Mouse (Mus musculus) forebrain, postnatal 0 days (tissue): ENCODE measurements around the gene Prrt2. TPM values are rescaled to one million over a fixed set of nuclear protein-coding genes. Genes with fewer than 3 reads are reported as not detected.

Source experiments
- ATAC-seq: fragments of 200-750 bp; cut with Nextera tagmentation; 2 replicates; pipeline ENCODE4 v1.8.0; 2017; ENCODE audit warnings: mild to moderate bottlenecking, moderate library complexity
- DNase-seq: peaks from one replicate; pipeline ENCODE4 v3.0.0-alpha.2; 2015
- H3K27ac ChIP-seq: fragments of 300-500 bp; sonication (generic); 2 replicates; pipeline ENCODE4 v1.5.1; 2014; ENCODE audit warnings: low read depth, mild to moderate bottlenecking, antibody characterized with exemption, low read length, moderate library complexity, mixed read lengths
- H3K27me3 ChIP-seq: fragments of 300-500 bp; sonication (generic); 2 replicates; pipeline ENCODE4 v1.6.1; 2014; ENCODE audit warnings: mild to moderate bottlenecking, low read length, mixed read lengths; ENCODE audit not compliant: insufficient read depth
- H3K36me3 ChIP-seq: fragments of 300-500 bp; sonication (generic); 2 replicates; pipeline ENCODE4 v1.6.1; 2014; ENCODE audit warnings: mild to moderate bottlenecking, moderate library complexity; ENCODE audit not compliant: insufficient read depth
- H3K4me1 ChIP-seq: fragments of 300-500 bp; sonication (generic); 2 replicates; pipeline ENCODE4 v1.6.1; 2014; ENCODE audit warnings: antibody characterized with exemption; ENCODE audit not compliant: insufficient read depth
- H3K4me2 ChIP-seq: fragments of 300-500 bp; sonication (generic); 2 replicates; pipeline ENCODE4 v1.6.1; 2014; ENCODE audit warnings: low read depth, mild to moderate bottlenecking, moderate library complexity
- H3K4me3 ChIP-seq: fragments of 300-500 bp; sonication (generic); 2 replicates; pipeline ENCODE4 v1.5.1; 2014; ENCODE audit warnings: low read depth, low read length, mixed read lengths
- H3K9ac ChIP-seq: fragments of 300-500 bp; sonication (generic); 2 replicates; pipeline ENCODE4 v1.6.1; 2014; ENCODE audit warnings: mild to moderate bottlenecking
- H3K9me3 ChIP-seq: fragments of 300-500 bp; sonication (generic); 2 replicates; pipeline ENCODE4 v1.6.1; 2016; ENCODE audit warnings: low read length
- CTCF ChIP-seq: sonication (generic); IDR thresholded peaks from 2 replicates; pipeline ENCODE4 v1.5.1; 2016; ENCODE audit warnings: antibody characterized with exemption, control low read depth, low read depth
- WGBS: fragments of 180-500 bp; shearing (Covaris S2); extraction: QIAGEN DNeasy Blood & Tissue Kit; methylation state at CpG from one replicate; pipeline ENCODE4 v1.1.7; 2014; 5-methylcytosine and 5-hydroxymethylcytosine counted together
- polyA plus RNA-seq: library from polyadenylated mRNA; unstranded; fragments of >200 nt; fragmentation: Nextera tagmentation; extraction: Ambion mirVana; gene quantifications from 2 replicates; pipeline ENCODE4 v1.2.1, GENCODE M21; 2015
- total RNA-seq: library from RNA; depleted of rRNA; stranded (reverse); fragments of >200 nt; gene quantifications from 2 replicates; pipeline ENCODE4 v1.2.3, GENCODE M21; 2014

Gene Prrt2
- total and polyA plus RNA-seq, 2 experiments from 2014 or later: 77.8 to 84.1 TPM

DNA sequence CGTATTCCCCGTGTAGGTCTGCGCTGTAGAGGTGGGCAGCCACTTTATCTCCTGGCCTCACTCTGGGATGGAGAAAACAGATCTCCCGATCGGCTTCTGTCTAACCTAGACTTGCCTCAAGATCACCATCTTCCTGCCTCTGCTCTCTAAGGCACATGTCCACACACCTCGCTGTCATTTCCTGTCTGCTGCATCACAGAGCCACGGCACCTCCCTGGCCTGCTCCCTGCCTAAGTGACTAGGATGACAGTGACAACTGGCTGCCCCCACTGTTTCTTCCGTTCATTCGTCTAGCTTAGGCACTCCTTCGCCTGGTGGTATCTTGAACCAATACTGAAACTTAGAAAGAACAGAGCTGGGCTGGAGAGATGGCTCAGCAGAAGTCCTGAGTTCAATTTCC, 21.4 kb downstream of the Prrt2 start:
- H3K4me2 ChIP-seq: no peak overlapping the region
- WGBS: 87% methylated on average over 10 of the region's 10 CpGs

DNA sequence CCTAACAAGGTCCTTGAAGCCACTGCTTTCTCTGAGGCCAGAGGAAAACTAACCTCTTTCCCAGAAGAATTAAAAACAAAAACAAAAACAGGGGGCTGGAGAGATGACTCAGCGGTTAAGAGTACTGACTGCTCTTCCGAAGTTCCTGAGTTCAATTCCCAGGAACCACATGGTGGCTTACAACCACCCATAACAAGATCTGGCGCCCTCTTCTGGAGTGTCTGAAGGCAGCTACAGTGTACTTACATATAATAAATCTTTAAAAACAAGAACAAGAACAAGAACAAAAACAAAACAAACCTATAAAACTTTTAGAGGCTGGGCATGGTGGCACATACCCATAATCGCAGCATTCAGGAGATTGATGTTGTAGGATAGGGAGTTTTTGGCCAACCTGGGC, 24.6 kb downstream of the Prrt2 start:
- no peak overlapping the region for H3K4me3 ChIP-seq

More for the DNA sequence above, 21.4 kb downstream of the Prrt2 start:
- Histone ChIP-seq H3K9me3 (no peaks in the 10 kb centered on the region), H3K9ac (no peak overlapping the region), H3K36me3 (no peaks in the 10 kb centered on the region), H3K27ac (no peak overlapping the region), H3K4me3 (no peak overlapping the region), H3K27me3 (no peaks in the 10 kb centered on the region), H3K4me1 (no peaks in the 10 kb centered on the region)
- ATAC-seq (no peak), DNase-seq (no peak)
- no peak for TF ChIP-seq CTCF

DNA sequence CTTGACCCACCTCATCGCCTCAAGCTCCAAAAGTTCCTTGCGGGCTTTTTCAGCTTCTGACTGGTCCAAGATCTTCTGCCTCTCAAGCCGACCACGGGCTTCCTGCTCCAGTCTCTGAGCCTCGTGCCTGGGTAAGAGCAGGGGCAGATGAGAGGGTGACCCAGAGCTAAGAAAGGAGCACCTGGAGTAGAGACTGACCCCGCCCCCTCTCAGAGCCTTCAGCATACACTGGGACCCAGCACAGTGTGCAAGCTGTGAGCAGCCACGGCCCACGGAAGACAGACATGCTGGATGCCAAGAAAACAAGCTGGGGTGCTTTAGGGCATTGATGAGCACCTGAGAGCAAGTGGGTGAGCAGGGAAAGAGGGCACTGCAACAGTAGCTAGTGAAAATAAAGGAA, 32.2 kb downstream of the Prrt2 start:
- Histone ChIP-seq H3K27me3 (no peaks in the 10 kb centered on the region), H3K9ac (no peak overlapping the region), H3K4me3 (no peak overlapping the region), H3K36me3 (no peaks in the 10 kb centered on the region), H3K4me1 (0 out of 2 replicates have a peak, but pooled peaks cover 4% of the 10 kb centered on the region), H3K27ac (no peak overlapping the region), H3K4me2 (no peak overlapping the region), H3K9me3 (no peaks in the 10 kb centered on the region)
- WGBS: 75% methylated on average over 8 of the region's 8 CpGs
- no peak for ATAC-seq
- no peak for DNase-seq
- TF ChIP-seq CTCF: no peak

More for the DNA sequence above, 24.6 kb downstream of the Prrt2 start:
- Histone ChIP-seq H3K9me3 (no peaks in the 10 kb centered on the region), H3K27me3 (no peaks in the 10 kb centered on the region), H3K4me2 (no peak overlapping the region), H3K9ac (no peak overlapping the region), H3K4me1 (no peaks in the 10 kb centered on the region), H3K27ac (no peak overlapping the region), H3K36me3 (no peaks in the 10 kb centered on the region)
- no peak for DNase-seq
- ATAC-seq: no peak
- WGBS: 80% methylated on average over 4 of the region's 4 CpGs
- TF ChIP-seq CTCF: no peak

DNA sequence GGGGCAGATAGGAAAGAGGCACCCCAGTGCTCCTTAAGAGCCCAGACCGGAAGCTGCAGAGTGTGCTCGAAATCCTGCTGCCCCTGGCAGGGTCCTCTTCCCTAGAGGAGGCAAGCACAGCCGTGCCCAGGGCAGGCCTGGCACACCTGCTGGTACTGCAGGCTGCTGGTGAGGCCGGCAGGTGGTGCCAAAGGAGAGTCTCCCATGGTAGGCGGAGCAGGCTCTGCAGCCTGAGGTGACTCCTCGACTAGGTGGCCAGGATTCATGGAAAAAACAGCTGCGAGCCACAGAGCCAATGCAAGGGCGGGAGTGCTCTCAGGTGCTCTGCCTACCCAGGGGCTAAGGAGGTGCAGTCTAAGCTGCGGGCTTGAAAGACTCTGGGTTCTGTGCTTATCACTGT, 34.7 kb downstream of the Prrt2 start:
- H3K4me3 ChIP-seq: no peak overlapping the region
- peaks cover 8% of the 10 kb centered on the region for H3K36me3 ChIP-seq
- DNase-seq (peak; percentile 56), ATAC-seq (peak; percentile 64)
- peak; percentile 62 for TF ChIP-seq CTCF
- H3K9me3 ChIP-seq: no peaks in the 10 kb centered on the region
- no peak overlapping the region for H3K4me2 ChIP-seq
- H3K9ac ChIP-seq: no peak overlapping the region
- H3K27ac ChIP-seq: no peak overlapping the region
- 43% methylated on average over 9 of the region's 9 CpGs for WGBS
- H3K27me3 ChIP-seq: no peaks in the 10 kb centered on the region
- H3K4me1 ChIP-seq: 0 out of 2 replicates have a peak, but pooled peaks cover 4% of the 10 kb centered on the region

DNA sequence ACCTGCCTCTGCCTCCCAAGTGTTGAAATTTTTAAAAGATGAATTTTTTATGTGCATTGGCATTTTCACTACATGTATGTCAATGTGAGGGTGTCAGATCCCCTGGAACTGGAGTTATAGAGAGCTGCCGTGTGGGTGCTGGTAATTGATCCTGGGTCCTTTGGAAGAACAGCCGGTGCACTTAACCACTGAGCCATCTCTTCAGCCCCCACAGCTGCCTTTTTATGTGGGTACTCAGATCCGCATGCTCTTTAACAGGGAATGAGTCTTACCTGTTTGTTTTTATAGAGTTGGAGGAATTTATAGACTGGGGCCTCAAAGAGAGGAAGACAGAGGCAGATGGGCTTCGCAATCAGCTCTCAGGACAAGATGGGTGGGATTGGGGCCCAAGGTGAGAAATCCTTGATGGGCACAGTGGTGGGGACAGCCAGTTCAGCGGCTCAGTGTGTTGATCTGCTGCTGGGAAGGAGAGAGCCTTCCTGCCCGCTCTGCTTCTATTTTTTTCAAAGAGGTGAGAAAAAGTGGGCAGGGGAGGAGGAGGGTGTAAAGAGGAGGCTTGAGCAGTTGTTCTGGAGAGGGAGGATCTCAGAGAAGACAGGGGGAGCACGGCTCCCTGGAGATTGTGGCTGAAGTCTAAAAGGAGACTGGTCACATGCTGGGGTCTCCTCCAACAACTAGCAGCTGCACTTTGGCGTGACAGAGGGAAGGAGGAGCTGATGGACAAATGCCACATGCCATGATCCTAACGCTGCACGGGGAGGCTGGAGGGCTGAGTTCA, 36.2 kb downstream of the Prrt2 start:
- H3K4me2 ChIP-seq: no peak overlapping the region

DNA sequence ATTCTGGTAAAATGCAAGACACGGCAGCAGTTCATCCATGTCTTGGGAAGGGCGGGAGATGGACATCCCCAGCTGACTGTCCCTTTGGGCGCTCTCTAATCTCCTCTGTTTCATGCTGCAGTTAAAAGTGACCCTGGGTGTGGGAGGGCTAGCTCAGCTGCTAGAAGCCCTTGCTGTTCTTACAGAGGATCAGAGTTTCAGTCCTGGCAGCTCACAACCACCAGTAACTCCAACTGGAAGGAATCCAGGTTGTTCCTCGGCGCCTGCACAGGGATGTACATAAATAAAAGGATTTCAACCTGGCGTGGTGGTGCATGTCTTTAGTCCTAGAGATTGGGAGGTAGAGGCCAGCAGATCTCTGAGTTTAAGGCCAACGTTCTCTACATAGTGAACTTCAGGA, 37.9 kb downstream of the Prrt2 start:
- 76% methylated on average over 7 of the region's 7 CpGs for WGBS
- no peak for ATAC-seq
- no peak for TF ChIP-seq CTCF
- Histone ChIP-seq H3K27me3 (no peaks in the 10 kb centered on the region), H3K4me1 (0 out of 2 replicates have a peak, but pooled peaks cover 4% of the 10 kb centered on the region), H3K9ac (no peak overlapping the region), H3K4me2 (no peak overlapping the region), H3K4me3 (no peak overlapping the region), H3K36me3 (peaks cover 34% of the 10 kb centered on the region), H3K27ac (no peak overlapping the region), H3K9me3 (no peaks in the 10 kb centered on the region)
- DNase-seq: no peak

More for the DNA sequence above, 36.2 kb downstream of the Prrt2 start:
- no peak for ATAC-seq
- Histone ChIP-seq H3K9me3 (no peaks in the 10 kb centered on the region), H3K4me1 (0 out of 2 replicates have a peak, but pooled peaks cover 4% of the 10 kb centered on the region), H3K36me3 (peaks cover 17% of the 10 kb centered on the region), H3K27me3 (no peaks in the 10 kb centered on the region), H3K27ac (no peak overlapping the region), H3K4me3 (no peak overlapping the region), H3K9ac (no peak overlapping the region)
- DNase-seq: no peak
- WGBS: 58% methylated on average over 10 of the region's 10 CpGs
- no peak for TF ChIP-seq CTCF

DNA sequence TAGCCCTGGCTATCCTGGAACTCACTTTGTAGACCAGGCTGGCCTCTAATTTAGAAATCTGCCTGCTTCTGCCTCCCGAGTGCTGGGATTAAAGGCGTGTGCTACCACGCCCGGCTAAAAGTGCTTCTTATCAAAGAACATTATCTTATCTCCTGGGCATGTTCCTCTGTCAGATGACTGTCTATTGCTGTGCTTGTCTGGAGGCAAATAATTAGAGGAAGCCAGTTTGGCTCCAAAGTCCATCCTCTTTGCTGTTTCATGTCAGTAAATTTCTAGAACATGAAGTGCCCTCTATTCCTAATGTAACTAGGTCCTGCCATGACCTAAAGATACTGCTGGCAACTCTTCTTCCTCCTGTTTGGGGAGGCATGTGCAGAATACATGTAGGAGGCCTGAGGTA, 39.0 kb downstream of the Prrt2 start:
- TF ChIP-seq CTCF: no peak
- DNase-seq: no peak
- ATAC-seq: no peak
- H3K4me2 ChIP-seq: no peak overlapping the region
- H3K36me3 ChIP-seq: peaks cover 36% of the 10 kb centered on the region
- H3K9ac ChIP-seq: no peak overlapping the region
- H3K9me3 ChIP-seq: no peaks in the 10 kb centered on the region
- 96% methylated on average over 4 of the region's 4 CpGs for WGBS
- no peak overlapping the region for H3K4me3 ChIP-seq
- 0 out of 2 replicates have a peak, but pooled peaks cover 7% of the 10 kb centered on the region for H3K4me1 ChIP-seq
- no peak overlapping the region for H3K27ac ChIP-seq
- no peaks in the 10 kb centered on the region for H3K27me3 ChIP-seq
